Mouse (Mus musculus) megakaryocyte, embryonic 14.5 days (primary cell): Measurements from ENCODE around the gene Sgip1.

Experiments
- FLI1 ChIP-seq: IDR thresholded peaks from 2 replicates; pipeline ENCODE4 v1.6.1; 2012; ENCODE audit warnings: low read length, inconsistent platforms, mixed read lengths
- GATA1 ChIP-seq: IDR thresholded peaks from 3 replicates; pipeline ENCODE4 v1.6.1; 2012; ENCODE audit warnings: mixed read lengths, low read length, inconsistent platforms, borderline replicate concordance

DNA sequence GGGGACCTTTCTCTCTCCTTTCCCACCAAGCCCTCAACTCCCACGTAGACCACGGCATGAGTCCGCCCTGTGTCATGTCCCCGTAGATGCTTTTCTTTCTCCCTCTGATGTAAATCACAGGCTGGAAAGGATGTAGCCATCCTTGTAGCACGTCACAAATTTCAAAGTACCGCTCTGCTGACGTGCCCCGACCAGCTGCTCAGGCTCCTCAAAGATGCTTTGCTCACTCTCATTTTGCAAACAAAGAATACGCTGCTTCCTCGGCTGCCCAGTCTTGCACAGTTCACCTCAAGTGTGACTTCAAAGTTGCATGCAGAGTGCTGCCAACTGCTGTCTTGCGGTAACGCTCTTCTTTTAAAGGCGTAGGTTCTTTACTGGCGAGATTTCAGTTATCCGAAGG lies 226.7 kb downstream of the Sgip1 start:
- TF ChIP-seq GATA1: no peak
- TF ChIP-seq FLI1: no peak
